Mouse (Mus musculus): ENCODE results near the gene Olfr1442. TPM values are rescaled to one million over a fixed set of nuclear protein-coding genes. Genes with fewer than 3 reads are reported as not detected.
"Not testable (repeated sequence)": the region's sequence is repeated elsewhere in the genome, so short reads cannot be mapped to it uniquely, and the experiment has no call there.

Olfr1442 gene
- polyA plus RNA-seq, 1 experiment from 2014 or later = not detected

DNA sequence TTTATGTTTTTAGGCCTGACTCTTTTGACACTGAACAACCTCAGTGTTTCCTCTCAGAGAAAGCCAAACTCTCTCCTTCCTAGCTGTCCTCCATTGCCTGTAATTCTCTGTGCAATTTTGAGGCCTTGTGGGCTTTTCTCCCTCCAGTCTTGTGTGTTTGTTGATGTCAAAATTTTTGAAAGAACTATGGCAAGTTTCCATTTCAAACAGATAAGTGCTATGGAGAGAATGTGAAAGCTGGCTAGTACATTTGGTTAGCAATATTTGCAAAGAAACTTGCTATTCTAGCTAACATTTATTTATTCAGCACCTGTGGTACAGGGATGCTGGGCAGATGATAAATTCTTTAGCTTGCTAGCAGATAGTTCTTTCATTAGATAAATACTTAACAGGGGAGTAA, 26.0 kb downstream of the Olfr1442 start:
- no peaks in the 10 kb centered on the region for H3K27me3 ChIP-seq
- no peaks in the 10 kb centered on the region for H3K36me3 ChIP-seq
- H3K9me3 ChIP-seq (replicated peaks) = no peaks in the 10 kb centered on the region
- H3K4me1 ChIP-seq = no peaks in the 10 kb centered on the region
- no peak overlapping the region for H3K4me2 ChIP-seq (replicated peaks)
- no peak for ATAC-seq (ENCODE audit: low FRiP score)
- H3K4me3 ChIP-seq = no peak overlapping the region
- no peak overlapping the region for H3K9ac ChIP-seq
- no peak overlapping the region for H3K27ac ChIP-seq

DNA sequence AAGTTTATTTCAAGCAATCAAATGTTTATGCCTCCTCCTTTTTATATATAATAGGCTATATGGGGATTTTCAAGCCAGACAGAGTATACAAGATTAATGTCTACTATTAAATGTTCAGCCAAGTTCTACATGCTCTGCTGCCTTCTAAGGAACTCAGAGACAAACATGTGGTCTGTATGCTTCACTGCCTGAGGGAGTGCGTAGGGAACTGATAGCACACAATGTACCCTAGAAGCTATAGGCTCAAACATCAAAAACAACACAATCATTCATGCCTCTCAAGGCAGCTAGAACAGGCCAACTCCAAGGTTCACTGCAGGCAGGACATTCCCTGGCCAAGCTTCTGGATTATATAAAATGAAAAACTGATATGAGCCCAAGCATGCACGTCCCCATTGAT, 38.2 kb downstream of the Olfr1442 start:
- H3K4me1 ChIP-seq = no peaks in the 10 kb centered on the region
- no peaks in the 10 kb centered on the region for H3K36me3 ChIP-seq
- no peaks in the 10 kb centered on the region for H3K27me3 ChIP-seq
- WGBS = 82% methylated on average over 2 of the region's 2 CpGs
- ATAC-seq (ENCODE audit: low FRiP score) = no peak
- H3K27ac ChIP-seq = no peak overlapping the region
- H3K4me3 ChIP-seq = no peak overlapping the region
- no peak overlapping the region for H3K9ac ChIP-seq
- H3K9me3 ChIP-seq (replicated peaks) = no peaks in the 10 kb centered on the region
- no peak overlapping the region for H3K4me2 ChIP-seq (replicated peaks)

DNA sequence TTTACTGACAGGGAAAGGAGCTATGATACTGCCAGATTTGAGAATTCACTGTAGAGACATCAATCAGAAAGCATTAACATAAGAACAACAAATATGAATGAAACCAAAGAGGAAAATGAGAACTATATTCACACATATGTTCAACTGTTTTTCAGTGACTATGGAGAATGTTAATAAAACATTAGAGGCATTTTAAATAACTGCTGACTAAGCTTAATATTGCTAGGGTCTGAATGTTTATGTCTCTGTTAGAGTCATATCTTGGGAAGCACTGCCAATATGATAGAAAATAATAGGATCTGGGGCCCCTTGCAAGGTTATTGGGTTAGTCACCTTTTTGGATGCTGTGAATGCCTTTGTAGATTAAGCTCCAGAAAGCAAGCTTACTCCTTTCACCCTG, 38.7 kb downstream of the Olfr1442 start:
- no peak overlapping the region for H3K4me2 ChIP-seq (replicated peaks)
- no peak overlapping the region for H3K9ac ChIP-seq
- no peak for ATAC-seq (ENCODE audit: low FRiP score)
- no peak overlapping the region for H3K4me3 ChIP-seq
- H3K27ac ChIP-seq = no peak overlapping the region
- no peaks in the 10 kb centered on the region for H3K4me1 ChIP-seq
- no peaks in the 10 kb centered on the region for H3K9me3 ChIP-seq (replicated peaks)
- H3K36me3 ChIP-seq = no peaks in the 10 kb centered on the region
- no peaks in the 10 kb centered on the region for H3K27me3 ChIP-seq

DNA sequence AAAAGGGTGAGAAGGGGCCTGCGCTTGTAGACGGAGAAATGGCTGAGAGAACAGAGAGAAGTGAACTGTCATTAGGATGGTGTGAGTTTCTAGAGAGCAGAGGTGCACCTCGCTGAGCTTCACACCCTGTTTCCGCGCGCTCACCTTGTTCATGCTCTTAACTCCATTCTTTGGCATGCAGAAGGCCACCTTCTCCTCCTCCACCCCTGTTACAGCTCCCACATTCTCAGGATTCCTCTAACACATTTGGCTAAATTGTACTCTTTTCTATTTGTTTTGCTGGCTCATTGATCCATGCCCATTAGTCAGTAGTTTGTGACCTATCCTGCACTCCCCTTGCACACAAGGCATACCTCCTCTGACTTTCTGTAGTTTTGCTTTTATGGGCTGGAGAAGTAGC, 49.0 kb downstream of the Olfr1442 start:
- no peaks in the 10 kb centered on the region for H3K36me3 ChIP-seq
- H3K9ac ChIP-seq = no peak overlapping the region
- no peak for ATAC-seq (ENCODE audit: low FRiP score)
- 82% methylated on average over 6 of the region's 6 CpGs for WGBS
- H3K4me2 ChIP-seq (replicated peaks) = no peak overlapping the region
- no peaks in the 10 kb centered on the region for H3K9me3 ChIP-seq (replicated peaks)
- H3K27ac ChIP-seq = no peak overlapping the region
- no peak overlapping the region for H3K4me3 ChIP-seq
- no peaks in the 10 kb centered on the region for H3K27me3 ChIP-seq
- no peaks in the 10 kb centered on the region for H3K4me1 ChIP-seq

DNA sequence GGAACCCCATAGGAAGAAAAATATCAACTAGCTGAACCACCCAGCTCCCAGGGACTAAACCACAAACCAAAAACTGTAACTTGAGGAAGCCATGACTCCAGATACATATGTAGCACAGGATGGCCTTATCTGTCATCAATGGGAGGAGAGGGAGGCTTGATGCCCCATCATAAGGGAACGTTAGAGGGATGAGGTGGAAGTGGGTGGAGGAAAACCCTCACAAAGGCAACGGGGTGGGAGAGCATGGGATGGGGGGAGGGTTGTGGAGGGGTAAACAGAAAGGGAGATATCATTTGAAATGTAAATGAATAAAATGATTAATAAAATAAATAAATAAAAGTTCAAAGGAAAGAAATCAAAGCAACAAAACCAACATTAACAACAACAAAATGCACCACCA, 50.2 kb downstream of the Olfr1442 start:
- Histone ChIP-seq H3K27me3 (no peaks in the 10 kb centered on the region), H3K4me1 (no peaks in the 10 kb centered on the region), H3K9me3 (replicated peaks) (no peaks in the 10 kb centered on the region), H3K9ac (no peak overlapping the region), H3K4me2 (replicated peaks) (no peak overlapping the region), H3K27ac (no peak overlapping the region), H3K36me3 (no peaks in the 10 kb centered on the region), H3K4me3 (no peak overlapping the region)
- 70% methylated on average over 2 of the region's 2 CpGs for WGBS
- no peak for ATAC-seq (ENCODE audit: low FRiP score)

DNA sequence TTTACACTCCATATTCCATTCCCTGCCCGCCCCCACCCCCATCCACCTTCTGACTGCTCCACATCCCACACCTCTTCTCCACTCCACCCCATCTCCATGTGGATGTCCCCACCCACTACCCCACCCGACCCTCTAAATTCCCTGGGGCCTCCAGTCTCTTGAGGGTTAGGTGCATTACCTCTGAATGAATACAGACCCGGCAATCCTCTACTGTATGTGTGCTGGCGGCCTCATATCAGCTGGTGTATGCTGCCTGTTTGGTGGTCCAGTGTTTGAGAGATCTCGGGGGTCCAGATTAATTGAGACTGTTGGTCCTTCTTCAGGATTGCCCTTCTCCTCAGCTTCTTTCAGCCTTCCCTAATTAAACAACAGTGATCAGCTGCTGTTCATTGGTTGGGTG, 50.7 kb downstream of the Olfr1442 start:
- not testable (repeated sequence) for H3K36me3 ChIP-seq; H3K4me3 ChIP-seq; H3K9me3 ChIP-seq (replicated peaks); H3K27ac ChIP-seq; H3K4me1 ChIP-seq; H3K27me3 ChIP-seq; H3K9ac ChIP-seq; ATAC-seq (ENCODE audit: low FRiP score); H3K4me2 ChIP-seq (replicated peaks)
- 87% methylated on average over 5 of the region's 5 CpGs for WGBS

DNA sequence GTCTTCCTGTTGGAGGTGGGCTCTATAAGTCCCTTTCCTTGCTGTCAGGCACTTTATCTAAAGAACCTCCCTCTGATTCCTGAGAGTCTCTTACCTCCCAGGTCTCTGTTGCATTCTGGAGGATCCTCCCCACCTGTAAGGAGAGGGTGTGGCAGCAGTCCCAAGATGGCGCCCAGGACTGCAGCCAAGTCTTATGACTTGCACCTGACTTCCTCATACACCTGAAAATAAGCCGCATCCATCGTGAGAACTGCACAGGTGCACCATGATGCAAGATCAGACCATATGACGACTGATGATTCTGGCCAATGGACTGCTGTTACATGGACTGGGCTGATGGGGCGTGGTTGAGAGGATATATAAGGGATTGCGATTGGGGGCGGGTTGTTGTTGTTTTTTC, 51.4 kb downstream of the Olfr1442 start:
- 87% methylated on average over 7 of the region's 7 CpGs for WGBS
- not testable (repeated sequence) for H3K9ac ChIP-seq; H3K9me3 ChIP-seq (replicated peaks); H3K4me1 ChIP-seq; H3K4me3 ChIP-seq; H3K27me3 ChIP-seq; H3K4me2 ChIP-seq (replicated peaks); ATAC-seq (ENCODE audit: low FRiP score); H3K36me3 ChIP-seq; H3K27ac ChIP-seq

DNA sequence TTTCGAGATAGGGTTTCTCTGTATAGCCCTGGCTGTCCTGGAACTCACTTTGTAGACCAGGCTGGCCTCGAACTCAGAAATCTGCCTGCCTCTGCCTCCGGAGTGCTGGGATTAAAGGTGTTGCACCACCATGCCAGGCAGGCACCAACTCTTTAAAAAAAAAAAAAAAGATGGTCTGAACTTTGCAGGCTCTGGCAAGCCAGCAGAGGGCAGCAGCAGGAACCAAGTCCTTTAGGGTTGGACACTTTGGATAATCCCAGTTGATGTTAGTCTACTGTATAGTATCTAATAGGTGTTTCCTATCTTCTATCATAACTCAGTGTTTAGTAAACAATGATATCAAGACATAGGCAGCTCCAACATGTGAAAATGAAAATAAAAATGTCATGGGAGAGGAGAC, 52.1 kb downstream of the Olfr1442 start:
- ATAC-seq (ENCODE audit: low FRiP score) = no peak
- no peaks in the 10 kb centered on the region for H3K27me3 ChIP-seq
- H3K4me1 ChIP-seq = no peaks in the 10 kb centered on the region

DNA sequence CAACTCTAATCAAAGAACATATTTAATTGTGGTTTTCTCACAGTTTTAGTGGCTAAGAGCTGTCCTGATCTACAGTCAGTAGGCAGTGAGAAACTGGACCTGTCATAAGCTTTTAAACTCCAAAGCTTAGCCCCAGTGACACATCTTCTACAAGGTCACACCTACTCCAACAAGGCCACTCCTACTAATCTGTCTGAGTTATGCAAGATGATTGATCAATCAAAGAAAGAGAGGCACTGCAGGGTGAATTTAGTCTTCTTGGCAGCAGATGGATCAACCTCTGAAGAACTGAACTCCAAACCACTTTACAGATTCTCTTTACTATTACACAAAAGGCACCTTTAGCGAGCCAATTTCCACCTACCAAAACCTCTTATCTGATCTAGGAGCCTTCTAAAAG, 55.6 kb downstream of the Olfr1442 start:
- Histone ChIP-seq H3K4me2 (replicated peaks) (no peak overlapping the region), H3K9me3 (replicated peaks) (no peaks in the 10 kb centered on the region), H3K27ac (no peak overlapping the region), H3K4me1 (no peaks in the 10 kb centered on the region), H3K9ac (no peak overlapping the region), H3K36me3 (no peaks in the 10 kb centered on the region), H3K27me3 (no peaks in the 10 kb centered on the region), H3K4me3 (no peak overlapping the region)
- no peak for ATAC-seq (ENCODE audit: low FRiP score)
- WGBS = 84% methylated on average over 1 of the region's 1 CpGs

More for the DNA sequence above, 52.1 kb downstream of the Olfr1442 start:
- Histone ChIP-seq H3K4me2 (replicated peaks) (no peak overlapping the region), H3K9ac (no peak overlapping the region), H3K36me3 (no peaks in the 10 kb centered on the region), H3K9me3 (replicated peaks) (no peaks in the 10 kb centered on the region), H3K4me3 (no peak overlapping the region), H3K27ac (no peak overlapping the region)
- WGBS = 70% methylated on average over 2 of the region's 3 CpGs

Other genes with a start within 250 kb of the Olfr1442 start
- not detected in 2 replicates for gene Pfpl, start 242.5 kb upstream of the Olfr1442 start, polyA plus RNA-seq (2016; fragmentation: Nextera tagmentation; extraction: Ambion mirVana)
- gene Mpeg1, start 209.7 kb upstream of the Olfr1442 start, polyA plus RNA-seq (2016; fragmentation: Nextera tagmentation; extraction: Ambion mirVana) = 0.70 and 0.75 TPM in 2 replicates
- gene Dtx4, start 169.0 kb upstream of the Olfr1442 start, polyA plus RNA-seq (2016; fragmentation: Nextera tagmentation; extraction: Ambion mirVana) = 56.7 and 58.6 TPM in 2 replicates
- gene Fam111a, start 124.7 kb upstream of the Olfr1442 start, polyA plus RNA-seq (2016; fragmentation: Nextera tagmentation; extraction: Ambion mirVana) = 15.6 and 17.2 TPM in 2 replicates
- not detected in 2 replicates for gene Gm4952, start 70.5 kb upstream of the Olfr1442 start, polyA plus RNA-seq (2016; fragmentation: Nextera tagmentation; extraction: Ambion mirVana)
- gene Glyat, start 37.1 kb upstream of the Olfr1442 start, polyA plus RNA-seq (2016; fragmentation: Nextera tagmentation; extraction: Ambion mirVana) = not detected in 2 replicates
- not detected in 2 replicates for gene Olfr1443, start 7.7 kb downstream of the Olfr1442 start, polyA plus RNA-seq (2016; fragmentation: Nextera tagmentation; extraction: Ambion mirVana)
- gene Keg1, start 25.3 kb downstream of the Olfr1442 start, polyA plus RNA-seq (2016; fragmentation: Nextera tagmentation; extraction: Ambion mirVana) = not detected in 2 replicates
- 1.5 and 1.6 TPM in 2 replicates for gene Cntf, start 95.2 kb downstream of the Olfr1442 start, polyA plus RNA-seq (2016; fragmentation: Nextera tagmentation; extraction: Ambion mirVana)
- gene Zfp91, start 125.7 kb downstream of the Olfr1442 start, polyA plus RNA-seq (2016; fragmentation: Nextera tagmentation; extraction: Ambion mirVana) = 20.8 and 20.9 TPM in 2 replicates
- gene Lpxn, start 125.8 kb downstream of the Olfr1442 start, polyA plus RNA-seq (2016; fragmentation: Nextera tagmentation; extraction: Ambion mirVana) = 0.53 and 0.66 TPM in 2 replicates
- not detected in 2 replicates for gene Gm5244, start 176.2 kb downstream of the Olfr1442 start, polyA plus RNA-seq (2016; fragmentation: Nextera tagmentation; extraction: Ambion mirVana)
- gene Olfr1444, start 186.8 kb downstream of the Olfr1442 start, polyA plus RNA-seq (2016; fragmentation: Nextera tagmentation; extraction: Ambion mirVana) = not detected in 2 replicates
- gene Olfr1445, start 213.4 kb downstream of the Olfr1442 start, polyA plus RNA-seq (2016; fragmentation: Nextera tagmentation; extraction: Ambion mirVana) = not detected in 2 replicates
- gene Olfr1446, start 223.1 kb downstream of the Olfr1442 start, polyA plus RNA-seq (2016; fragmentation: Nextera tagmentation; extraction: Ambion mirVana) = not detected in 2 replicates
- not detected in 2 replicates for gene Olfr1447, start 233.3 kb downstream of the Olfr1442 start, polyA plus RNA-seq (2016; fragmentation: Nextera tagmentation; extraction: Ambion mirVana)

Measured in hindbrain, embryonic 12.5 days (tissue).